Mouse (Mus musculus) heart, adult 2 months (tissue): Measurements from ENCODE around the gene Ak4.

Experiments
- CTCF ChIP-seq: fragments of 200-600 bp; IDR thresholded peaks from 2 replicates; pipeline ENCODE4 v1.8.1; 2022; ENCODE audit warnings: antibody characterized with exemption, mild to moderate bottlenecking, moderate library complexity
- POLR2A ChIP-seq: fragments of 200-500 bp; IDR thresholded peaks from 2 replicates; pipeline ENCODE4 v1.6.1; 2011; ENCODE audit warnings: mild to moderate bottlenecking, low read depth, low read length, control low read depth; ENCODE audit not compliant: insufficient read depth

DNA sequence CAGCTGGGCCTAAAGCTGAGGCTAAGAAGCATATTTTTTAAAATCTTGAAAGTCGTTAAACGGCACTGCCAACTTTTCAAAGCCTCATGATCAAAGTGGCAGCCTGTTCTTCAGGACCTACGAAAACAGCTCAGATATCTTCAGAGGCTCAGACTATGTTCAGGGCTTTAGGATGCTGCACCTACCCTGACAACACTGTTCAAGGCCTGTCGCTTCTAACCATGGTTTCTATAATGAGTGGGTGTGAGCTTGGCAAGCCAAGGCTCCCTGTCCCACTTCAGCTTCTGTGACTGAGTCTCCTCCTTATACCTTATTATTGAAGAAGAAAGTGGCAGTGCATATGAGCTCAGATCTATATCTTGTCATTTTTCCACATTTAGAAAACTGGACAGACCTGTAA, 40.3 kb downstream of the Ak4 start:
- TF ChIP-seq CTCF (no peak), POLR2A (no peak)
